8 mouse cellular contexts compared by ENCODE assay signal in the genomic region with DNA sequence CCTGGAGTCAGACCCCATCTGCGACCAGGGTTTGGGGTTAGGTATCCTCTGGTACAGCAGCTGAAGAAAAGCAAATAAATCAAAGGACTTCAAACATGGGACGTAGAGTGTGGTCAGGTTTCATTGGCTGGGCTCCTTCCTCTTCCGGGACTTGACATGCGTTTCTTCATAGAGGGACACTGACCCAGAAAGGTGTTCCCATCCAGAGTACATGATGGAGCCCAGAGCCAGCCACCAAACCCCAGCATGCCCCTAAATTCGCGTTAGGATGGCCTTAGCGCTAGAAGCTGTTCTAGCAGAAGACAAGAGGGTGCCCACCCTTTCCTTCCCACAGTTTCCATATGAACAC. TPM values are rescaled to one million over a fixed set of nuclear protein-coding genes. Genes with fewer than 3 reads are reported as not detected.
DNase-seq lines count a peak whose midpoint lies in the region; ATAC-seq and TF ChIP-seq lines count a peak whose summit lies in the region.

No protein-coding gene starts in this region.

- no peak overlapping the region for H3K27ac ChIP-seq in kidney, adult 2 months (ENCODE audit: insufficient read depth, low read depth, low read length)
- no peak overlapping the region for H3K27ac ChIP-seq in hindbrain, embryonic 16.5 days (ENCODE audit: low read depth, low read length)
- H3K27ac ChIP-seq in midbrain, embryonic 13.5 days = no peak overlapping the region

- intact Hi-C loops in left cerebral cortex, postnatal 36 days (cut with DNase I) = no loop called here

- TF ChIP-seq POLR2A in kidney, adult 2 months (IDR thresholded peaks at IDR 0.05; ENCODE audit: low read depth, low read length) = no peak

- H3K9me3 ChIP-seq in hindbrain, embryonic 16.5 days (ENCODE audit: control insufficient read depth, low read length) = no peaks in the 10 kb centered on the region
- no peaks in the 10 kb centered on the region for H3K9me3 ChIP-seq in midbrain, embryonic 13.5 days

- H3K36me3 ChIP-seq in kidney, adult 2 months (ENCODE audit: control insufficient read depth, insufficient read depth, low read length) = no peaks in the 10 kb centered on the region
- H3K36me3 ChIP-seq in hindbrain, embryonic 16.5 days (ENCODE audit: control insufficient read depth, insufficient read depth, low read length) = no peaks in the 10 kb centered on the region
- no peaks in the 10 kb centered on the region for H3K36me3 ChIP-seq in midbrain, embryonic 13.5 days

- no peak for TF ChIP-seq CTCF in kidney, adult 2 months (conservative IDR thresholded peaks at IDR 0.05; ENCODE audit: insufficient read depth, insufficient read length, low read depth, low read length)

- no peaks in the 10 kb centered on the region; the same call in 1 of the 2 replicates for H3K4me1 ChIP-seq in kidney, adult 2 months (ENCODE audit: control insufficient read depth, insufficient read depth, low read length)
- peaks cover 9% of the 10 kb centered on the region for H3K4me1 ChIP-seq in hindbrain, embryonic 16.5 days (ENCODE audit: control insufficient read depth, insufficient read depth, low read depth, low read length)
- peaks cover 12% of the 10 kb centered on the region for H3K4me1 ChIP-seq in midbrain, embryonic 13.5 days (replicated peaks)

- ATAC-seq in common myeloid progenitor, adult 5-6 weeks (replicated peaks; ENCODE audit: low read depth, poor library complexity, severe bottlenecking) = peak; percentile 50
- ATAC-seq in hindbrain, embryonic 16.5 days = no peak; the same call in 1 of the 2 replicates
- no peak for ATAC-seq in midbrain, embryonic 13.5 days

- DNase-seq in kidney, adult 2 months = no peak
- DNase-seq in kidney, postnatal 25 days = no peak
- DNase-seq in adrenal gland, postnatal 36 days = no peak
- DNase-seq in cerebellum, postnatal 14 days = no peak
- DNase-seq in left cerebral cortex, postnatal 36 days (ENCODE audit: low spot score in 2 of 2) = no peak

- 7% methylated on average over 7 of the region's 7 CpGs for WGBS in kidney, adult 2 months
- WGBS in hindbrain, embryonic 16.5 days = 23% methylated on average over 7 of the region's 7 CpGs
- 30% methylated on average over 7 of the region's 7 CpGs for WGBS in midbrain, embryonic 13.5 days

- H3K4me2 ChIP-seq in hindbrain, embryonic 16.5 days (ENCODE audit: low read length) = peak overlapping the region; percentile 95
- peak overlapping the region; percentile 93 for H3K4me2 ChIP-seq in midbrain, embryonic 13.5 days (replicated peaks)

- H3K9ac ChIP-seq in hindbrain, embryonic 16.5 days (ENCODE audit: low read depth, low read length) = peak overlapping the region; percentile 56
- H3K9ac ChIP-seq in midbrain, embryonic 13.5 days (replicated peaks) = peak overlapping the region; percentile 71; the same call in 1 of the 2 replicates

- H3K4me3 ChIP-seq in kidney, adult 2 months (ENCODE audit: insufficient read depth, low read depth, low read length) = peak overlapping the region; percentile 55
- peak overlapping the region; percentile 77 for H3K4me3 ChIP-seq in hindbrain, embryonic 16.5 days (ENCODE audit: low read length)
- peak overlapping the region; percentile 56 for H3K4me3 ChIP-seq in midbrain, embryonic 13.5 days (replicated peaks)

- no peaks in the 10 kb centered on the region for H3K27me3 ChIP-seq in kidney, adult 2 months (replicated peaks; ENCODE audit: control insufficient read depth, insufficient read depth, low read length)
- H3K27me3 ChIP-seq in hindbrain, embryonic 16.5 days (replicated peaks; ENCODE audit: control insufficient read depth, insufficient read depth, low read length) = peaks cover 3% of the 10 kb centered on the region; the same call in 1 of the 2 replicates
- H3K27me3 ChIP-seq in midbrain, embryonic 13.5 days = peaks cover 14% of the 10 kb centered on the region

RNA-seq across cellular contexts. Expression of a gene that starts 0.4 kb away (rescaled TPM):
- polyA plus RNA-seq in kidney, adult 2 months (2012; rRNA removed) = 11.4 and 13.6 TPM in 2 replicates
- 20.0 and 29.2 TPM in 2 replicates for total RNA-seq in common myeloid progenitor, adult 5-6 weeks (2017)
- polyA plus RNA-seq in hindbrain, embryonic 16.5 days (2015; fragmentation: Nextera tagmentation; extraction: Ambion mirVana) = 15.1 and 15.4 TPM in 2 replicates
- 6.9 and 7.3 TPM in 2 replicates for polyA plus RNA-seq in midbrain, embryonic 13.5 days (2015; fragmentation: Nextera tagmentation; extraction: Ambion mirVana)
- total RNA-seq in adrenal gland, postnatal 36 days (2021) = 10 to 100 TPM; 15.0 to 16.8 TPM
- total RNA-seq in left cerebral cortex, postnatal 36 days (2021) = 10 to 100 TPM; 12.7 to 20.4 TPM

RNA-seq across cellular contexts. Expression of a gene that starts 11.4 kb away (rescaled TPM):
- 8.1 and 8.6 TPM in 2 replicates for polyA plus RNA-seq in kidney, adult 2 months (2012; rRNA removed)
- total RNA-seq in common myeloid progenitor, adult 5-6 weeks (2017) = 9.9 and 10.2 TPM in 2 replicates
- polyA plus RNA-seq in hindbrain, embryonic 16.5 days (2015; fragmentation: Nextera tagmentation; extraction: Ambion mirVana) = 17.1 and 25.5 TPM in 2 replicates
- polyA plus RNA-seq in midbrain, embryonic 13.5 days (2015; fragmentation: Nextera tagmentation; extraction: Ambion mirVana) = 18.3 and 30.8 TPM in 2 replicates
- total RNA-seq in adrenal gland, postnatal 36 days (2021) = 10 to 100 TPM; 15.4 to 17.3 TPM
- total RNA-seq in left cerebral cortex, postnatal 36 days (2021) = 1 to 10 TPM; 2.6 to 3.7 TPM

RNA-seq across cellular contexts. Expression of a gene that starts 59.3 kb away (rescaled TPM):
- 129 and 135 TPM in 2 replicates for polyA plus RNA-seq in kidney, adult 2 months (2012; rRNA removed)
- 114 and 141 TPM in 2 replicates for total RNA-seq in common myeloid progenitor, adult 5-6 weeks (2017)
- 224 and 241 TPM in 2 replicates for polyA plus RNA-seq in hindbrain, embryonic 16.5 days (2015; fragmentation: Nextera tagmentation; extraction: Ambion mirVana)
- polyA plus RNA-seq in midbrain, embryonic 13.5 days (2015; fragmentation: Nextera tagmentation; extraction: Ambion mirVana) = 204 and 205 TPM in 2 replicates
- 100 to 1,000 TPM; 141 to 156 TPM for total RNA-seq in adrenal gland, postnatal 36 days (2021)
- 100 to 1,000 TPM; 434 to 436 TPM for total RNA-seq in left cerebral cortex, postnatal 36 days (2021)
